Mouse (Mus musculus): Measurements from ENCODE around the gene Nphs1. TPM values are rescaled to one million over a fixed set of nuclear protein-coding genes. Genes with fewer than 3 reads are reported as not detected.

Gene Nphs1
- total and polyA plus RNA-seq, 3 experiments: 1.0 to 2.4 TPM; not detected in 1

GRCm38 (mm10) chr7:30453766-30454165 is 4.3 kb upstream of the Nphs1 start:
- Histone ChIP-seq H3K9me3 (replicated peaks; ENCODE audit: low read length) (no peaks in the 10 kb centered on the region), H3K27me3 (replicated peaks) (peaks cover 87% of the 10 kb centered on the region), H3K4me3 (replicated peaks in 1 of 3; ENCODE audit: low read depth in 2 of 3, low read length in 2 of 3, poor library complexity in 1 of 3) (peak overlapping the region in 1 of 3 experiments; percentile 16), H3K79me2 (replicated peaks; ENCODE audit: control insufficient read depth, extremely low read depth, insufficient read depth, poor library complexity, severe bottlenecking) (no peaks in the 10 kb centered on the region), H3K4me1 (ENCODE audit: control insufficient read depth in 1 of 2, insufficient read depth in 2 of 2) (peaks cover 16 to 31% of the 10 kb centered on the region in 2 experiments), H3K4me2 (ENCODE audit: insufficient read depth, low read depth, poor library complexity, severe bottlenecking) (peak overlapping the region; percentile 70), H3K36me3 (replicated peaks in 1 of 2; ENCODE audit: control insufficient read depth in 1 of 2, insufficient read depth in 1 of 2, low read length in 1 of 2) (no peaks in the 10 kb centered on the region), H3K9ac (ENCODE audit: insufficient read depth, low read depth) (no peak overlapping the region), H3K27ac (ENCODE audit: insufficient read depth, low read depth) (no peak overlapping the region)
- peak; percentile 61 for DNase-seq (ENCODE audit: extremely low read depth)
- TF ChIP-seq POLR2AphosphoS2 (IDR thresholded peaks at IDR 0.05; ENCODE audit: low read depth, low read length) (no peak), ZC3H11A (IDR thresholded peaks at IDR 0.05; ENCODE audit: low read depth, low read length) (no peak), MAZ (IDR thresholded peaks at IDR 0.05; ENCODE audit: low read depth, low read length) (no peak), SIN3A (IDR thresholded peaks at IDR 0.05; ENCODE audit: low read length) (0 out of 2 replicates have a peak, but pooled peaks have one; percentile 36), ZKSCAN1 (IDR thresholded peaks at IDR 0.05; ENCODE audit: borderline replicate concordance, low read depth, low read length) (no peak), USF2 (conservative IDR thresholded peaks at IDR 0.05; ENCODE audit: low read depth, low read length) (no peak), ETS1 (conservative IDR thresholded peaks at IDR 0.05; ENCODE audit: low read depth, low read length) (no peak), EP300 (IDR thresholded peaks at IDR 0.05; ENCODE audit: low read length) (no peak), NELFE (IDR thresholded peaks at IDR 0.05; ENCODE audit: low read depth, low read length) (no peak), CHD2 (IDR thresholded peaks at IDR 0.05; ENCODE audit: low read length) (no peak), SMC3 (IDR thresholded peaks at IDR 0.05; ENCODE audit: low read depth, low read length) (no peak), MXI1 (IDR thresholded peaks at IDR 0.05; ENCODE audit: low read depth, low read length) (no peak), POLR2A (IDR thresholded peaks at IDR 0.05; ENCODE audit: low read depth, low read length) (no peak), BHLHE40 (IDR thresholded peaks at IDR 0.05; ENCODE audit: low read depth, low read length) (peak; percentile 65), MAX (IDR thresholded peaks at IDR 0.05; ENCODE audit: low read length) (0 out of 2 replicates have a peak, but pooled peaks have one; percentile 25)
- dilution Hi-C loops (cut with MboI; ENCODE audit: extremely low pct_ligation_motif_present, extremely low pct_unique_long_range_greater_than_20kb, low sequenced_read_pairs) (no loop called here), in situ Hi-C loops (cut with MboI; ENCODE audit: low pct_ligation_motif_present, low pct_unique_long_range_greater_than_20kb, low sequenced_read_pairs) (no loop called here)

DNA sequence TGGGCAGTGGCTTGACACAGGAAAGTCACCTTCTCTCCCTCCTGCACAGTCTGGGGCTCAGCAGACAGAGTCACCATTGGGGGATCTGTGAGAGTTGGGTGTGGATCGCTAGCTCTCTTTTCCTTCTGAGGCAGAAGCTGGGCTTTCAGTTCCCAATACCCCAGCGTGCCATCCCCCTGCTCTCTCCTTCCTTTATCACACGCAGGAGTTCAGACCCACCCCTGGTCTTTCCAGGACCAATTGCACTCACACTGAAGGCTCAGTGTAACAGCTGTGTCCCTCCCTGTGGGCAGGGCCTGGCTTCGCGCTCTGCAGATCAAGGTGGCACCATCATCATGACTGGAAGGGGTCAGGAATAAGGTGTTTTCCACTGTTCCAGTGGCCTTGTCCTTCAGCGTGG is 3.9 kb upstream of the Nphs1 start:
- no peaks in the 10 kb centered on the region for H3K9me3 ChIP-seq (replicated peaks; ENCODE audit: low read length)
- no peak for TF ChIP-seq ZC3H11A (IDR thresholded peaks at IDR 0.05; ENCODE audit: low read depth, low read length)
- no peak for TF ChIP-seq USF1 (IDR thresholded peaks at IDR 0.05; ENCODE audit: low read depth, low read length)
- no peak for TF ChIP-seq MAX (IDR thresholded peaks at IDR 0.05; ENCODE audit: low read length)
- no peak for TF ChIP-seq ETS1 (conservative IDR thresholded peaks at IDR 0.05; ENCODE audit: low read depth, low read length)
- TF ChIP-seq MXI1 (IDR thresholded peaks at IDR 0.05; ENCODE audit: low read depth, low read length): no peak
- TF ChIP-seq CHD1 (IDR thresholded peaks at IDR 0.05; ENCODE audit: low read depth, low read length): no peak
- no peak for TF ChIP-seq SIN3A (IDR thresholded peaks at IDR 0.05; ENCODE audit: low read length)
- TF ChIP-seq MEF2A (IDR thresholded peaks at IDR 0.05; ENCODE audit: borderline replicate concordance, low read depth, low read length): no peak
- TF ChIP-seq UBTF (IDR thresholded peaks at IDR 0.05; ENCODE audit: low read depth, low read length): no peak
- no peak for TF ChIP-seq POLR2AphosphoS2 (IDR thresholded peaks at IDR 0.05; ENCODE audit: low read depth, low read length)
- TF ChIP-seq ELF1 (IDR thresholded peaks at IDR 0.05; ENCODE audit: low read depth, low read length): no peak
- H3K4me3 ChIP-seq (replicated peaks in 1 of 3; ENCODE audit: low read depth in 2 of 3, low read length in 2 of 3, poor library complexity in 1 of 3): no peak overlapping the region
- peak overlapping the region; percentile 70 for H3K4me2 ChIP-seq (ENCODE audit: insufficient read depth, low read depth, poor library complexity, severe bottlenecking)
- H3K9ac ChIP-seq (ENCODE audit: insufficient read depth, low read depth): no peak overlapping the region
- no peak overlapping the region for H3K27ac ChIP-seq (ENCODE audit: insufficient read depth, low read depth)
- H3K79me2 ChIP-seq (replicated peaks; ENCODE audit: control insufficient read depth, extremely low read depth, insufficient read depth, poor library complexity, severe bottlenecking): no peaks in the 10 kb centered on the region
- dilution Hi-C loops (cut with MboI; ENCODE audit: extremely low pct_ligation_motif_present, extremely low pct_unique_long_range_greater_than_20kb, low sequenced_read_pairs): no loop called here
- in situ Hi-C loops (cut with MboI; ENCODE audit: low pct_ligation_motif_present, low pct_unique_long_range_greater_than_20kb, low sequenced_read_pairs): no loop called here
- peaks cover 16 to 31% of the 10 kb centered on the region in 2 experiments for H3K4me1 ChIP-seq (ENCODE audit: control insufficient read depth in 1 of 2, insufficient read depth in 2 of 2)
- no peaks in the 10 kb centered on the region for H3K36me3 ChIP-seq (replicated peaks in 1 of 2; ENCODE audit: control insufficient read depth in 1 of 2, insufficient read depth in 1 of 2, low read length in 1 of 2)
- no peak for DNase-seq (ENCODE audit: extremely low read depth)
- H3K27me3 ChIP-seq (replicated peaks): peaks cover 90% of the 10 kb centered on the region

Measured in CH12.LX (cell line).